Mouse (Mus musculus) lung, postnatal 36 days (tissue): ENCODE results near the gene Lrrc47.
A peak's percentile ranks its signal among the peaks of the same experiment; 100 is the strongest.

Experiments
- DNase-seq: peaks from one replicate; pipeline ENCODE4 v3.0.0; 2022; ENCODE audit warnings: mixed read lengths

The Lrrc47 gene

GRCm38 (mm10) chr4:154023754-154024601 is 12.4 kb downstream of the Lrrc47 start:
- DNase-seq = no peak

- peak; percentile 35 for DNase-seq
Observed at GRCm38 (mm10) chr4:154024729-154025521, 13.4 kb downstream of the Lrrc47 start.

- DNase-seq = peak; percentile 92
Observed at GRCm38 (mm10) chr4:154025641-154026440, 14.3 kb downstream of the Lrrc47 start, which contains the start of gene Smim1. Gene Smim1 (minus strand): TSS chr4:154026230.

- no peak for DNase-seq
Observed at GRCm38 (mm10) chr4:154026441-154026761, 14.9 kb downstream of the Lrrc47 start.

GRCm38 (mm10) chr4:154028066-154028465 is 16.5 kb downstream of the Lrrc47 start:
- no peak for DNase-seq

GRCm38 (mm10) chr4:154028646-154029045 is 17.1 kb downstream of the Lrrc47 start:
- DNase-seq = peak; percentile 48

- no peak for DNase-seq
Observed at GRCm38 (mm10) chr4:154037123-154037522, 25.6 kb downstream of the Lrrc47 start.

- no peak for DNase-seq
Observed at GRCm38 (mm10) chr4:154042577-154042976, 31.0 kb downstream of the Lrrc47 start, which contains the start of gene Ccdc27. Gene Ccdc27 (minus strand): TSS chr4:154042677.

- DNase-seq = no peak
Observed at GRCm38 (mm10) chr4:154045837-154046236, 34.3 kb downstream of the Lrrc47 start.

GRCm38 (mm10) chr4:154051401-154051800 is 39.9 kb downstream of the Lrrc47 start:
- DNase-seq = no peak

GRCm38 (mm10) chr4:154053065-154053464 is 41.5 kb downstream of the Lrrc47 start:
- DNase-seq = no peak

GRCm38 (mm10) chr4:154055482-154055881 is 44.0 kb downstream of the Lrrc47 start:
- DNase-seq = no peak

- DNase-seq = no peak
Observed at GRCm38 (mm10) chr4:154056046-154056445, 44.5 kb downstream of the Lrrc47 start.

GRCm38 (mm10) chr4:154056661-154057060 is 45.1 kb downstream of the Lrrc47 start:
- DNase-seq = no peak

GRCm38 (mm10) chr4:154057696-154058095 is 46.2 kb downstream of the Lrrc47 start:
- no peak for DNase-seq

GRCm38 (mm10) chr4:154064827-154065773 is 53.6 kb downstream of the Lrrc47 start:
- DNase-seq = peak; percentile 39

- peak; percentile 10 for DNase-seq
Observed at GRCm38 (mm10) chr4:154070896-154071295, 59.4 kb downstream of the Lrrc47 start.
